Mouse (Mus musculus) limb, embryonic 14.5 days (tissue): ENCODE measurements around the gene Pdzd8. TPM values are rescaled to one million over a fixed set of nuclear protein-coding genes. Genes with fewer than 3 reads are reported as not detected.
A peak's percentile ranks its signal among the peaks of the same experiment; 100 is the strongest.

Experiments
- ATAC-seq: fragments of 200-750 bp; cut with Nextera tagmentation; 2 replicates; pipeline ENCODE4 v1.8.0; 2017; ENCODE audit warnings: low read depth, moderate number of reproducible peaks, moderate TSS enrichment; ENCODE audit not compliant: low FRiP score
- DNase-seq: peaks from one replicate; pipeline ENCODE4 v3.0.0-alpha.2; 2015; ENCODE audit warnings: low spot score
- H3K27ac ChIP-seq: fragments of 300-500 bp; sonication (generic); replicated peaks from 2 replicates; pipeline ENCODE4 v1.5.1; 2014; ENCODE audit warnings: low read depth, mild to moderate bottlenecking, low read length, moderate library complexity, mixed read lengths
- H3K27me3 ChIP-seq: fragments of 300-500 bp; sonication (generic); 2 replicates; pipeline ENCODE4 v1.6.1; 2014; ENCODE audit warnings: low read length, mixed read lengths; ENCODE audit not compliant: control insufficient read depth, insufficient read depth
- H3K36me3 ChIP-seq: fragments of 300-500 bp; sonication (generic); 2 replicates; pipeline ENCODE4 v1.6.1; 2014; ENCODE audit warnings: mild to moderate bottlenecking, low read length, moderate library complexity, mixed read lengths; ENCODE audit not compliant: control insufficient read depth, insufficient read depth
- H3K4me1 ChIP-seq: fragments of 300-500 bp; sonication (generic); 2 replicates; pipeline ENCODE4 v1.6.1; 2014; ENCODE audit warnings: antibody characterized with exemption, low read length, mixed read lengths; ENCODE audit not compliant: control insufficient read depth, insufficient read depth
- H3K4me2 ChIP-seq: fragments of 300-500 bp; sonication (generic); replicated peaks from 2 replicates; pipeline ENCODE4 v1.6.1; 2014; ENCODE audit warnings: low read depth, mild to moderate bottlenecking, low read length, moderate library complexity; ENCODE audit not compliant: severe bottlenecking
- H3K4me3 ChIP-seq: fragments of 300-500 bp; sonication (generic); replicated peaks from 2 replicates; pipeline ENCODE4 v1.5.1; 2014; ENCODE audit warnings: low read length
- H3K9ac ChIP-seq: fragments of 300-500 bp; sonication (generic); 2 replicates; pipeline ENCODE4 v1.6.1; 2014; ENCODE audit warnings: mild to moderate bottlenecking, low read depth, low read length, moderate library complexity; ENCODE audit not compliant: severe bottlenecking
- H3K9me3 ChIP-seq: fragments of 300-500 bp; sonication (generic); 2 replicates; pipeline ENCODE4 v1.6.1; 2016; ENCODE audit warnings: low read length; ENCODE audit not compliant: control insufficient read depth
- POLR2A ChIP-seq: fragments of 200-500 bp; IDR thresholded peaks from 2 replicates; pipeline ENCODE4 v1.8.0; 2012; ENCODE audit warnings: inconsistent platforms, mild to moderate bottlenecking, moderate library complexity, borderline replicate concordance; ENCODE audit not compliant: insufficient read depth, insufficient read length; ENCODE audit errors: extremely low read depth
- whole genome bisulfite sequencing: fragments of 180-500 bp; shearing (Covaris S2); extraction: QIAGEN DNeasy Blood & Tissue Kit; methylation state at CpG from one replicate; pipeline ENCODE4 v1.1.7; 2014; 5-methylcytosine and 5-hydroxymethylcytosine counted together
- polyA plus RNA-seq, 2 experiments: library from polyadenylated mRNA; depleted of rRNA in 1 of 2; stranded (reverse) in 1 of 2; unstranded in 1 of 2; fragments of >200 nt; fragmentation: Nextera tagmentation in 1 of 2; extraction: Ambion mirVana in 1 of 2; gene quantifications; 2 replicates each; pipeline versions ENCODE4 v1.2.1 to v1.2.3; 2012 to 2014

The Pdzd8 gene
- polyA plus RNA-seq (2012; rRNA removed) (11.9 and 13.2 TPM in 2 replicates), polyA plus RNA-seq (2014; fragmentation: Nextera tagmentation; extraction: Ambion mirVana) (15.3 and 19.1 TPM in 2 replicates)

- H3K4me1 ChIP-seq: peaks cover 31% of the 10 kb centered on the region
- peak; percentile 94 for ATAC-seq
- under 1% methylated on average over 20 of the region's 91 CpGs for WGBS
These were observed at the start of gene Pdzd8 for GRCm38 (mm10) chr19:59345658-59346283. Gene Pdzd8, minus strand, starts transcription at chr19:59345780.

GRCm38 (mm10) chr19:59393777-59394441 is 48.3 kb upstream of the Pdzd8 start:
- no peak overlapping the region for H3K9ac ChIP-seq
- no peaks in the 10 kb centered on the region for H3K36me3 ChIP-seq
- no peak overlapping the region for H3K27ac ChIP-seq
- 31% methylated on average over 8 of the region's 8 CpGs for WGBS
- no peak overlapping the region for H3K4me3 ChIP-seq
- H3K27me3 ChIP-seq: 0 out of 2 replicates have a peak, but pooled peaks cover 3% of the 10 kb centered on the region
- no peak for TF ChIP-seq POLR2A
- ATAC-seq (no peak), DNase-seq (no peak)
- no peak overlapping the region for H3K4me2 ChIP-seq
- H3K4me1 ChIP-seq: 0 out of 2 replicates have a peak, but pooled peaks cover 5% of the 10 kb centered on the region
- no peaks in the 10 kb centered on the region for H3K9me3 ChIP-seq

More at GRCm38 (mm10) chr19:59345658-59346283, at the start of gene Pdzd8:
- Histone ChIP-seq H3K36me3 (no peaks in the 10 kb centered on the region), H3K27me3 (no peaks in the 10 kb centered on the region), H3K9me3 (no peaks in the 10 kb centered on the region), H3K4me3 (peak within 1 kb of the TSS; percentile 91), H3K4me2 (peak within 1 kb of the TSS; percentile 97), H3K9ac (peak within 1 kb of the TSS; percentile 84), H3K27ac (peak within 1 kb of the TSS; percentile 89)
- peak; percentile 87 for DNase-seq
- TF ChIP-seq POLR2A: 0 out of 2 replicates have a peak, but pooled peaks have one; percentile 47

GRCm38 (mm10) chr19:59388847-59389606 is 43.4 kb upstream of the Pdzd8 start:
- DNase-seq (peak; percentile 89), ATAC-seq (peak; percentile 66)
- H3K4me1 ChIP-seq: 0 out of 2 replicates have a peak, but pooled peaks cover 6% of the 10 kb centered on the region
- 20% methylated on average over 15 of the region's 15 CpGs for WGBS
- TF ChIP-seq POLR2A: no peak
- H3K9me3 ChIP-seq: no peaks in the 10 kb centered on the region
- H3K27me3 ChIP-seq: 0 out of 2 replicates have a peak, but pooled peaks cover 3% of the 10 kb centered on the region
- H3K27ac ChIP-seq: no peak overlapping the region
- no peak overlapping the region for H3K9ac ChIP-seq
- H3K4me3 ChIP-seq: 0 out of 2 replicates have a peak overlapping the region, but pooled peaks have one; percentile 14
- H3K4me2 ChIP-seq: peak overlapping the region; percentile 33
- no peaks in the 10 kb centered on the region for H3K36me3 ChIP-seq

GRCm38 (mm10) chr19:59388399-59388798 is 42.8 kb upstream of the Pdzd8 start:
- no peak for TF ChIP-seq POLR2A
- 0 out of 2 replicates have a peak overlapping the region, but pooled peaks have one; percentile 33 for H3K4me2 ChIP-seq
- H3K27ac ChIP-seq: no peak overlapping the region
- H3K36me3 ChIP-seq: no peaks in the 10 kb centered on the region
- H3K9me3 ChIP-seq: no peaks in the 10 kb centered on the region
- DNase-seq: no peak
- WGBS: 43% methylated on average over 5 of the region's 5 CpGs
- H3K27me3 ChIP-seq: 0 out of 2 replicates have a peak, but pooled peaks cover 3% of the 10 kb centered on the region
- 0 out of 2 replicates have a peak, but pooled peaks cover 6% of the 10 kb centered on the region for H3K4me1 ChIP-seq
- no peak overlapping the region for H3K4me3 ChIP-seq
- ATAC-seq: no peak
- no peak overlapping the region for H3K9ac ChIP-seq

GRCm38 (mm10) chr19:59387178-59387577 is 41.6 kb upstream of the Pdzd8 start:
- Histone ChIP-seq H3K9ac (no peak overlapping the region), H3K4me3 (no peak overlapping the region), H3K36me3 (no peaks in the 10 kb centered on the region), H3K9me3 (no peaks in the 10 kb centered on the region), H3K4me2 (no peak overlapping the region), H3K27ac (no peak overlapping the region), H3K27me3 (0 out of 2 replicates have a peak, but pooled peaks cover 3% of the 10 kb centered on the region), H3K4me1 (0 out of 2 replicates have a peak, but pooled peaks cover 6% of the 10 kb centered on the region)
- ATAC-seq: 0 out of 2 replicates have a peak, but pooled peaks have one; percentile 38
- no peak for TF ChIP-seq POLR2A
- 72% methylated on average over 1 of the region's 1 CpGs for WGBS
- DNase-seq: peak; percentile 47
